Mouse (Mus musculus): ENCODE measurements around the gene Hmg20a. TPM values are rescaled to one million over a fixed set of nuclear protein-coding genes. Genes with fewer than 3 reads are reported as not detected.

Gene Hmg20a
- total RNA-seq, 1 experiment = 11.5 TPM

DNA sequence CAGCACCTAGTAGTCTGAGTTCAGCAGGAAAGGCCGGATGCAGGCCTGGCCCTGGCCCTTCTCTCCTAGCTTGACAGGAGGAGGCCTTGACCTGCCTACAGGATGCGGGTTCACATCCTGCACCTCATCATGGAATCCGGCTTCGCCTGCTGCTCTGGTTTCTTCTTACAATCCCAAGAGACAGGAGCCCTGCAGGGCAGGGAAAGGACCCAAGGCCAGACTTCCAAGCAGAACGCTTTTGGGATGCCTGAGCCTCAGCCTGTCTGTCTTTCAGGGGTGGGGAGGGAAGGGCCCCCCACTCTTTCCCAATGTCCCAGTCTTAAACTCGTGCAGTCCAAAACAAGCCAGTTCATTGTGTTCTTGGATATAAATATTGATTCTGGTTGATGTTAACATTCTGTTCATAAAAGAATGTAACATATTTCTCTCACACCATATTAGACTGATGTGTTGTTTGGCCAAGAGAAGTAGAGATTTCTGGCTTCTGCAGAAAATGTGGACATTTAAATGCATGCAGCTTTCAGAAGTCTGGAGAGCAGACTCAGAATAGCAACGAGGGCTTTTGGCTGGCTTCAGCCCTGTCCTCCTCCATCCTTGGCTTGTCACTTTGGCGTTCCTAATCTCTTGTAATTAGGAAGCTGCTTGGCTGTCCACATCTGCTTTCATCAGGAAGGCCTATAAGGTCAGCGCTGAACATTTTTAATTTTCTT, 86.8 kb downstream of the Hmg20a start:
- TF ChIP-seq CHD2 (IDR thresholded peaks at IDR 0.05; ENCODE audit: low read depth, low read length) (no peak), HCFC1 (IDR thresholded peaks at IDR 0.05; ENCODE audit: borderline replicate concordance, insufficient read depth, low read length) (no peak), MAFK (IDR thresholded peaks at IDR 0.05; ENCODE audit: insufficient read depth, low read depth, low read length) (no peak), ZC3H11A (IDR thresholded peaks at IDR 0.05; ENCODE audit: borderline replicate concordance, low read depth, low read length) (no peak), ZNF384 (IDR thresholded peaks at IDR 0.05; ENCODE audit: low read depth, low read length) (no peak)
- no peak for DNase-seq (ENCODE audit: low read depth, low spot score)
- Histone ChIP-seq H3K36me3 (ENCODE audit: control insufficient read depth, insufficient read depth, low read length, poor library complexity, severe bottlenecking) (no peaks in the 10 kb centered on the region), H3K4me1 (ENCODE audit: control insufficient read depth in 2 of 2, insufficient read depth in 2 of 2, low read length in 2 of 2, poor library complexity in 1 of 2) (peaks cover 6 to 11% of the 10 kb centered on the region in 2 experiments; a peak in 3 of 4 replicates), H3K9me3 (ENCODE audit: control insufficient read depth, insufficient read depth, low read depth, low read length) (no peaks in the 10 kb centered on the region), H3K27ac (ENCODE audit: insufficient read depth, low read depth, low read length, poor library complexity, severe bottlenecking) (no peak overlapping the region), H3K9ac (ENCODE audit: insufficient read depth, low read depth, low read length, poor library complexity, severe bottlenecking) (no peak overlapping the region), H3K4me3 (ENCODE audit: insufficient read depth in 1 of 2, low read depth in 1 of 2, low read length in 2 of 2, poor library complexity in 1 of 2, severe bottlenecking in 1 of 2) (0 out of 4 replicates have a peak overlapping the region, but pooled peaks of 1 of the 2 experiments have one; percentile 55)
- in situ Hi-C loops (cut with MboI; ENCODE audit: low sequenced_read_pairs in 2 of 2, unreplicated experiment in 2 of 2) = no loop called here

- Histone ChIP-seq H3K9ac (ENCODE audit: insufficient read depth, low read depth, low read length, poor library complexity, severe bottlenecking) (peak overlapping the region; percentile 30; the same call in 1 of the 2 replicates), H3K4me3 (ENCODE audit: insufficient read depth in 1 of 2, low read depth in 1 of 2, low read length in 2 of 2, poor library complexity in 1 of 2, severe bottlenecking in 1 of 2) (peak overlapping the region; percentile 43 to 55), H3K27ac (ENCODE audit: insufficient read depth, low read depth, low read length, poor library complexity, severe bottlenecking) (no peak overlapping the region), H3K36me3 (ENCODE audit: control insufficient read depth, insufficient read depth, low read length, poor library complexity, severe bottlenecking) (no peaks in the 10 kb centered on the region), H3K4me1 (ENCODE audit: control insufficient read depth in 2 of 2, insufficient read depth in 2 of 2, low read length in 2 of 2, poor library complexity in 1 of 2) (peaks cover 6 to 11% of the 10 kb centered on the region in 2 experiments; a peak in 3 of 4 replicates), H3K9me3 (ENCODE audit: control insufficient read depth, insufficient read depth, low read depth, low read length) (no peaks in the 10 kb centered on the region)
- peak; percentile 88 for DNase-seq (ENCODE audit: low read depth, low spot score)
- in situ Hi-C loops (cut with MboI; ENCODE audit: low sequenced_read_pairs in 2 of 2, unreplicated experiment in 2 of 2) = no loop called here
- TF ChIP-seq MAFK (IDR thresholded peaks at IDR 0.05; ENCODE audit: insufficient read depth, low read depth, low read length) (no peak), ZC3H11A (IDR thresholded peaks at IDR 0.05; ENCODE audit: borderline replicate concordance, low read depth, low read length) (peak; percentile 79; the same call in 1 of the 2 replicates), ZNF384 (IDR thresholded peaks at IDR 0.05; ENCODE audit: low read depth, low read length) (no peak), HCFC1 (IDR thresholded peaks at IDR 0.05; ENCODE audit: borderline replicate concordance, insufficient read depth, low read length) (no peak), CHD2 (IDR thresholded peaks at IDR 0.05; ENCODE audit: low read depth, low read length) (no peak)
Measured at GRCm38 (mm10) chr9:56505793-56506755, 87.7 kb downstream of the Hmg20a start.

- in situ Hi-C loops (cut with MboI; ENCODE audit: low sequenced_read_pairs in 2 of 2, unreplicated experiment in 2 of 2) = no loop called here
- Histone ChIP-seq H3K9me3 (ENCODE audit: control insufficient read depth, insufficient read depth, low read depth, low read length) (no peaks in the 10 kb centered on the region), H3K9ac (ENCODE audit: insufficient read depth, low read depth, low read length, poor library complexity, severe bottlenecking) (no peak overlapping the region), H3K4me1 (ENCODE audit: control insufficient read depth in 2 of 2, insufficient read depth in 2 of 2, low read length in 2 of 2, poor library complexity in 1 of 2) (peaks cover 3 to 9% of the 10 kb centered on the region in 2 experiments; a peak in 3 of 4 replicates), H3K36me3 (ENCODE audit: control insufficient read depth, insufficient read depth, low read length, poor library complexity, severe bottlenecking) (no peaks in the 10 kb centered on the region), H3K27ac (ENCODE audit: insufficient read depth, low read depth, low read length, poor library complexity, severe bottlenecking) (no peak overlapping the region), H3K4me3 (ENCODE audit: insufficient read depth in 1 of 2, low read depth in 1 of 2, low read length in 2 of 2, poor library complexity in 1 of 2, severe bottlenecking in 1 of 2) (peak overlapping the region; percentile 28 to 43; a peak in 3 of 4 replicates)
- no peak for DNase-seq (ENCODE audit: low read depth, low spot score)
- TF ChIP-seq CHD2 (IDR thresholded peaks at IDR 0.05; ENCODE audit: low read depth, low read length) (no peak), MAFK (IDR thresholded peaks at IDR 0.05; ENCODE audit: insufficient read depth, low read depth, low read length) (no peak), ZC3H11A (IDR thresholded peaks at IDR 0.05; ENCODE audit: borderline replicate concordance, low read depth, low read length) (no peak), HCFC1 (IDR thresholded peaks at IDR 0.05; ENCODE audit: borderline replicate concordance, insufficient read depth, low read length) (no peak), ZNF384 (IDR thresholded peaks at IDR 0.05; ENCODE audit: low read depth, low read length) (no peak)
Measured at GRCm38 (mm10) chr9:56506931-56507681, 88.7 kb downstream of the Hmg20a start.

- DNase-seq (ENCODE audit: low read depth, low spot score) = no peak
- H3K9ac ChIP-seq (ENCODE audit: insufficient read depth, low read depth, low read length, poor library complexity, severe bottlenecking) = no peak overlapping the region
- no peaks in the 10 kb centered on the region for H3K9me3 ChIP-seq (ENCODE audit: control insufficient read depth, insufficient read depth, low read depth, low read length)
- peak overlapping the region in 1 of 2 experiments; percentile 28; a peak in 1 of 4 replicates for H3K4me3 ChIP-seq (ENCODE audit: insufficient read depth in 1 of 2, low read depth in 1 of 2, low read length in 2 of 2, poor library complexity in 1 of 2, severe bottlenecking in 1 of 2)
- in situ Hi-C loops (cut with MboI; ENCODE audit: low sequenced_read_pairs in 2 of 2, unreplicated experiment in 2 of 2) = no loop called here
- TF ChIP-seq HCFC1 (IDR thresholded peaks at IDR 0.05; ENCODE audit: borderline replicate concordance, insufficient read depth, low read length) (no peak), MAFK (IDR thresholded peaks at IDR 0.05; ENCODE audit: insufficient read depth, low read depth, low read length) (no peak), CHD2 (IDR thresholded peaks at IDR 0.05; ENCODE audit: low read depth, low read length) (no peak), ZC3H11A (IDR thresholded peaks at IDR 0.05; ENCODE audit: borderline replicate concordance, low read depth, low read length) (no peak), ZNF384 (IDR thresholded peaks at IDR 0.05; ENCODE audit: low read depth, low read length) (no peak)
- H3K4me1 ChIP-seq (ENCODE audit: control insufficient read depth in 2 of 2, insufficient read depth in 2 of 2, low read length in 2 of 2, poor library complexity in 1 of 2) = peaks cover 3 to 9% of the 10 kb centered on the region in 2 experiments; a peak in 3 of 4 replicates
- no peaks in the 10 kb centered on the region for H3K36me3 ChIP-seq (ENCODE audit: control insufficient read depth, insufficient read depth, low read length, poor library complexity, severe bottlenecking)
- H3K27ac ChIP-seq (ENCODE audit: insufficient read depth, low read depth, low read length, poor library complexity, severe bottlenecking) = no peak overlapping the region
Measured at GRCm38 (mm10) chr9:56507682-56508061, 89.3 kb downstream of the Hmg20a start.

All from ES-E14 (cell line).